Comparison of ENCODE assay signal across 7 mouse cellular contexts in the genomic region with DNA sequence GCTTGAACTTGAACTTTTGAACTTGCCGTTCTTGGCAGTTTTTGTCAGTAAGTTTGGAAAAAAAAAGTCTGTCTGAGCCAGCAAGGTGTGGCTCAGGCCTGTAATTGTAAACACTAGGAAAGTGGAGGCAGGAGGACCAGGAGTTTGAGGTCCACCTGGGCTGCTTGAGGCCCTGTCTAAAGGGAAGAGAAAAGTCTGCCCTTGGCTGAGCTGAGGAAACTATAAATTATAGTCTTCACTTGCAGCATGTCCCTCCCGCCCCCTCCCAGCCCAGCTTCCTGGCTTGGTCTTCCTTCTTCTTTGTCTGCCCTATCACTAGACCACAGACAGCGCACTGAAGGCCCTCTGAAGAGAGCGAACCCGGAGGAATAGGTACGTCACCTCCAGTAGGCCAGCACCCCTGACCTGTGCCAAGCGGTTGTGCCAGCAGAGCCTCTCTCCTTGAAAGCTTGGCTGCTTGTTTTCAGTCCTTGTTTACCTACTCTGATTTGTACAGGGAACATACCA. TPM values are rescaled to one million over a fixed set of nuclear protein-coding genes. Genes with fewer than 3 reads are reported as not detected.
DNase-seq lines count a peak whose midpoint lies in the region; ATAC-seq and TF ChIP-seq lines count a peak whose summit lies in the region.

No protein-coding gene starts in this region.

- TF ChIP-seq CTCF in kidney, adult 2 months (conservative IDR thresholded peaks at IDR 0.05; ENCODE audit: insufficient read depth, insufficient read length, low read depth, low read length), result no peak

- ATAC-seq in CD4-positive, CD25-positive, alpha-beta regulatory T cell, adult 4 months, result peak; percentile 28
- 0 out of 2 replicates have a peak, but pooled peaks have one; percentile 57 for ATAC-seq in lung, embryonic 15.5 days (ENCODE audit: borderline replicate concordance, extremely low read depth, low FRiP score, low TSS enrichment)
- ATAC-seq in midbrain, embryonic 15.5 days (replicated peaks), result no peak

- intact Hi-C loops in gastrocnemius, postnatal 36 days (cut with DNase I), result no loop called here

- H3K36me3 ChIP-seq in kidney, adult 2 months (ENCODE audit: control insufficient read depth, insufficient read depth, low read length), result no peaks in the 10 kb centered on the region; the same call in 1 of the 2 replicates
- no peaks in the 10 kb centered on the region for H3K36me3 ChIP-seq in lung, embryonic 15.5 days
- H3K36me3 ChIP-seq in embryonic facial prominence, embryonic 10.5 days (replicated peaks), result peaks cover 8% of the 10 kb centered on the region; the same call in 1 of the 2 replicates
- no peaks in the 10 kb centered on the region; the same call in 1 of the 2 replicates for H3K36me3 ChIP-seq in midbrain, embryonic 15.5 days (replicated peaks)

- no peaks in the 10 kb centered on the region for H3K27me3 ChIP-seq in kidney, adult 2 months (replicated peaks; ENCODE audit: control insufficient read depth, insufficient read depth, low read length)
- no peaks in the 10 kb centered on the region for H3K27me3 ChIP-seq in lung, embryonic 15.5 days
- no peaks in the 10 kb centered on the region for H3K27me3 ChIP-seq in embryonic facial prominence, embryonic 10.5 days (replicated peaks; ENCODE audit: low read depth, poor library complexity, severe bottlenecking)
- no peaks in the 10 kb centered on the region for H3K27me3 ChIP-seq in midbrain, embryonic 15.5 days (replicated peaks)

- no peak for TF ChIP-seq POLR2A in kidney, adult 2 months (IDR thresholded peaks at IDR 0.05; ENCODE audit: low read depth, low read length)

- no peak overlapping the region for H3K9ac ChIP-seq in lung, embryonic 15.5 days
- no peak overlapping the region for H3K9ac ChIP-seq in midbrain, embryonic 15.5 days

- H3K4me1 ChIP-seq in kidney, adult 2 months (ENCODE audit: control insufficient read depth, insufficient read depth, low read length), result peaks cover 18% of the 10 kb centered on the region
- H3K4me1 ChIP-seq in lung, embryonic 15.5 days, result peaks cover 16% of the 10 kb centered on the region
- peaks cover 8% of the 10 kb centered on the region; the same call in 1 of the 2 replicates for H3K4me1 ChIP-seq in embryonic facial prominence, embryonic 10.5 days
- no peaks in the 10 kb centered on the region for H3K4me1 ChIP-seq in midbrain, embryonic 15.5 days

- H3K4me2 ChIP-seq in lung, embryonic 15.5 days, result no peak overlapping the region
- H3K4me2 ChIP-seq in midbrain, embryonic 15.5 days, result no peak overlapping the region

- H3K9me3 ChIP-seq in lung, embryonic 15.5 days, result no peaks in the 10 kb centered on the region
- no peaks in the 10 kb centered on the region for H3K9me3 ChIP-seq in embryonic facial prominence, embryonic 10.5 days
- H3K9me3 ChIP-seq in midbrain, embryonic 15.5 days, result no peaks in the 10 kb centered on the region

- H3K4me3 ChIP-seq in kidney, adult 2 months (ENCODE audit: insufficient read depth, low read depth, low read length), result no peak overlapping the region
- H3K4me3 ChIP-seq in lung, embryonic 15.5 days, result no peak overlapping the region
- no peak overlapping the region for H3K4me3 ChIP-seq in embryonic facial prominence, embryonic 10.5 days
- H3K4me3 ChIP-seq in midbrain, embryonic 15.5 days, result no peak overlapping the region

- peak overlapping the region; percentile 64 for H3K27ac ChIP-seq in kidney, adult 2 months (ENCODE audit: insufficient read depth, low read depth, low read length)
- H3K27ac ChIP-seq in lung, embryonic 15.5 days, result peak overlapping the region; percentile 63
- H3K27ac ChIP-seq in embryonic facial prominence, embryonic 10.5 days (replicated peaks), result no peak overlapping the region
- H3K27ac ChIP-seq in midbrain, embryonic 15.5 days, result no peak overlapping the region

- WGBS in kidney, adult 2 months, result 26% methylated on average over 7 of the region's 7 CpGs
- 52% methylated on average over 7 of the region's 7 CpGs for WGBS in lung, embryonic 15.5 days
- WGBS in embryonic facial prominence, embryonic 10.5 days, result 92% methylated on average over 7 of the region's 7 CpGs
- 88% methylated on average over 7 of the region's 7 CpGs for WGBS in midbrain, embryonic 15.5 days

- peak; percentile 85 for DNase-seq in 416B (ENCODE audit: low read depth)
- DNase-seq in kidney, adult 2 months, result peak; percentile 65
- DNase-seq in embryonic facial prominence, embryonic 10.5 days (ENCODE audit: low spot score), result no peak
- DNase-seq in gastrocnemius, postnatal 36 days, result no peak

RNA-seq across cellular contexts. Expression of gene Inpp5b, which starts 17.7 kb away (rescaled TPM):
- 100 to 1,000 TPM in 1 of 2 experiments, 10 to 100 TPM in 1; 88.0 to 146 TPM for polyA plus RNA-seq in CD4-positive, CD25-positive, alpha-beta regulatory T cell, adult 4 months (2017; shearing (Covaris generic))
- polyA plus RNA-seq in kidney, adult 2 months (2012; rRNA removed), result 61.0 and 64.2 TPM in 2 replicates
- polyA plus RNA-seq in lung, embryonic 15.5 days (2015; fragmentation: Nextera tagmentation; extraction: Ambion mirVana), result 28.2 and 35.5 TPM in 2 replicates
- 25.0 and 25.2 TPM in 2 replicates for polyA plus RNA-seq in embryonic facial prominence, embryonic 10.5 days (2016; fragmentation: Nextera tagmentation; extraction: Ambion mirVana)
- total RNA-seq in gastrocnemius, postnatal 36 days (2021), result 10 to 100 TPM; 10.8 to 11.0 TPM
- polyA plus RNA-seq in midbrain, embryonic 15.5 days (2015; fragmentation: Nextera tagmentation; extraction: Ambion mirVana), result 22.4 and 29.1 TPM in 2 replicates

RNA-seq across cellular contexts. Expression of gene Mtf1, which starts 42.5 kb away (rescaled TPM):
- 10 to 100 TPM; 16.0 to 16.7 TPM for polyA plus RNA-seq in CD4-positive, CD25-positive, alpha-beta regulatory T cell, adult 4 months (2017; shearing (Covaris generic))
- 7.5 and 8.9 TPM in 2 replicates for polyA plus RNA-seq in kidney, adult 2 months (2012; rRNA removed)
- 12.8 and 13.2 TPM in 2 replicates for polyA plus RNA-seq in lung, embryonic 15.5 days (2015; fragmentation: Nextera tagmentation; extraction: Ambion mirVana)
- 15.9 and 17.9 TPM in 2 replicates for polyA plus RNA-seq in embryonic facial prominence, embryonic 10.5 days (2016; fragmentation: Nextera tagmentation; extraction: Ambion mirVana)
- total RNA-seq in gastrocnemius, postnatal 36 days (2021), result 10 to 100 TPM; 11.6 to 12.2 TPM
- 13.7 and 16.0 TPM in 2 replicates for polyA plus RNA-seq in midbrain, embryonic 15.5 days (2015; fragmentation: Nextera tagmentation; extraction: Ambion mirVana)

RNA-seq across cellular contexts. Expression of gene Sf3a3, which starts 44.8 kb away (rescaled TPM):
- polyA plus RNA-seq in CD4-positive, CD25-positive, alpha-beta regulatory T cell, adult 4 months (2017; shearing (Covaris generic)), result 100 to 1,000 TPM; 104 to 108 TPM
- polyA plus RNA-seq in kidney, adult 2 months (2012; rRNA removed), result 11.1 and 14.5 TPM in 2 replicates
- 148 and 151 TPM in 2 replicates for polyA plus RNA-seq in lung, embryonic 15.5 days (2015; fragmentation: Nextera tagmentation; extraction: Ambion mirVana)
- polyA plus RNA-seq in embryonic facial prominence, embryonic 10.5 days (2016; fragmentation: Nextera tagmentation; extraction: Ambion mirVana), result 265 and 267 TPM in 2 replicates
- 10 to 100 TPM; 10.1 to 12.8 TPM for total RNA-seq in gastrocnemius, postnatal 36 days (2021)
- polyA plus RNA-seq in midbrain, embryonic 15.5 days (2015; fragmentation: Nextera tagmentation; extraction: Ambion mirVana), result 110 and 112 TPM in 2 replicates

RNA-seq across cellular contexts. Expression of gene Fhl3, which starts 58.9 kb away (rescaled TPM):
- 10 to 100 TPM in 1 of 2 experiments, 1 to 10 TPM in 1; 6.6 to 11.0 TPM for polyA plus RNA-seq in CD4-positive, CD25-positive, alpha-beta regulatory T cell, adult 4 months (2017; shearing (Covaris generic))
- 8.5 and 10.8 TPM in 2 replicates for polyA plus RNA-seq in kidney, adult 2 months (2012; rRNA removed)
- 5.3 and 9.3 TPM in 2 replicates for polyA plus RNA-seq in lung, embryonic 15.5 days (2015; fragmentation: Nextera tagmentation; extraction: Ambion mirVana)
- polyA plus RNA-seq in embryonic facial prominence, embryonic 10.5 days (2016; fragmentation: Nextera tagmentation; extraction: Ambion mirVana), result 10.8 and 15.5 TPM in 2 replicates
- total RNA-seq in gastrocnemius, postnatal 36 days (2021), result 100 to 1,000 TPM; 216 to 338 TPM
- polyA plus RNA-seq in midbrain, embryonic 15.5 days (2015; fragmentation: Nextera tagmentation; extraction: Ambion mirVana), result 1.6 and 2.2 TPM in 2 replicates

Comparison
In these comparisons a context has a peak if more than half of its experiments do, and no peak if none do; other contexts are left out.
1. DNase-seq: peak in 416B (single experiment) and kidney, adult 2 months (single experiment); none in embryonic facial prominence, embryonic 10.5 days (single experiment) and gastrocnemius, postnatal 36 days (0 of 2).
2. H3K27ac ChIP-seq: peak in kidney, adult 2 months (single experiment) and lung, embryonic 15.5 days (single experiment); none in embryonic facial prominence, embryonic 10.5 days (single experiment) and midbrain, embryonic 15.5 days (single experiment).